Mouse (Mus musculus) bone marrow macrophage, adult 2 months (primary cell): Measurements from ENCODE around the gene Cacna1a. TPM values are rescaled to one million over a fixed set of nuclear protein-coding genes. Genes with fewer than 3 reads are reported as not detected.
A peak's percentile ranks its signal among the peaks of the same experiment; 100 is the strongest.

Experiments used
- H3K27ac ChIP-seq: 2 replicates; pipeline ENCODE4 v1.5.1; 2012; ENCODE audit warnings: low read depth, low read length; ENCODE audit not compliant: insufficient read depth
- H3K4me1 ChIP-seq: 2 replicates; pipeline ENCODE4 v1.6.1; 2012; ENCODE audit warnings: low read length; ENCODE audit not compliant: control insufficient read depth, insufficient read depth
- H3K4me3 ChIP-seq: 2 replicates; pipeline ENCODE4 v1.5.1; 2012; ENCODE audit warnings: mild to moderate bottlenecking, low read length, moderate library complexity; ENCODE audit not compliant: insufficient read depth
- CTCF ChIP-seq: IDR thresholded peaks from 2 replicates; pipeline ENCODE4 v1.5.1; 2012; ENCODE audit warnings: low read depth, mild to moderate bottlenecking, low read length, moderate library complexity
- POLR2A ChIP-seq: IDR thresholded peaks from 2 replicates; pipeline ENCODE4 v1.6.1; 2012; ENCODE audit warnings: mild to moderate bottlenecking, low read depth, low read length, borderline replicate concordance
- polyA plus RNA-seq: library from polyadenylated mRNA; stranded (reverse); fragments of >200 nt; gene quantifications from 2 replicates; pipeline ENCODE4 v1.2.4, GENCODE M21; 2012; ENCODE audit not compliant: missing spikeins, insufficient read depth, insufficient read length

Gene Cacna1a
- polyA plus RNA-seq, 1 experiment: 10.3 TPM

- TF ChIP-seq CTCF (peak; percentile 18; the same call in 1 of the 2 replicates), POLR2A (no peak)
- H3K27ac ChIP-seq: peak overlapping the region; percentile 23; the same call in 1 of the 2 replicates
- peaks cover 4% of the 10 kb centered on the region; the same call in 1 of the 2 replicates for H3K4me1 ChIP-seq
- H3K4me3 ChIP-seq: peak overlapping the region; percentile 72
Measured at GRCm38 (mm10) chr8:84639162-84640009, 251.1 kb downstream of the Cacna1a start.

GRCm38 (mm10) chr8:84640010-84640588, 251.9 kb downstream of the Cacna1a start:
- Histone ChIP-seq H3K4me1 (peaks cover 4% of the 10 kb centered on the region; the same call in 1 of the 2 replicates), H3K4me3 (peak overlapping the region; percentile 61), H3K27ac (no peak overlapping the region)
- TF ChIP-seq POLR2A: no peak
- no peak for TF ChIP-seq CTCF

DNA sequence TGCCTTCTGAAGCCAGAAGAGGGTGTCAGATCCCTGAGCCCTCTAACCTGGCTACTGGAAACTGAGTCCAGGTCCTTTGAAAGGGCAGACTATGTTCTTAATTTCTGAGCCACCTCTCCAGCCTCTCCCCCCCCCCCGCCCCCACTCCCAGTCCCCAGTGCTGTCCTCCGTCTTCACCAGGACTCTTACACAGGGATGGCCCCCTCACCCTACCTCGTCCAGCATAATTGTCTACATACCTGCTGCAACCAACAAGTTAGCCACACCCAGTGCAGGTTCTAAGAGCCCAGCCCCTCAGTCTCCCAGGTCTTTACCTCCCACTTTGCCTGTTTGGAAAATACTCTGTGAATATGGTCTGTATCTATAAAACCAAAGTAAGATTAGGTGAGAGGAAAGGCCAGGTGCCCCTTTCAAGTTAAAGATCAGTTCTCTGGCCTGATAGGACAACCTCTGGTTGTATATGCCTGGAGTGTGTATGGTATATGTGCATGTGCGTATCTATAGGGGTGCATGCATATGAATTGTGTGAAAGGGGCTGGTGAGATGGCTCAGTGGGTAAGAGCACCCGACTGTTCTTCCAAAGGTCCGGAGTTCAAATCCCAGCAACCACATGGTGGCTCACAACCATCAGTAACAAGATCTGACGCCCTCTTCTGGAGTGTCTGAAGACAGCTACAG, 252.5 kb downstream of the Cacna1a start:
- TF ChIP-seq POLR2A (no peak), CTCF (no peak)
- Histone ChIP-seq H3K4me1 (peaks cover 4% of the 10 kb centered on the region; the same call in 1 of the 2 replicates), H3K4me3 (no peak overlapping the region), H3K27ac (no peak overlapping the region)

DNA sequence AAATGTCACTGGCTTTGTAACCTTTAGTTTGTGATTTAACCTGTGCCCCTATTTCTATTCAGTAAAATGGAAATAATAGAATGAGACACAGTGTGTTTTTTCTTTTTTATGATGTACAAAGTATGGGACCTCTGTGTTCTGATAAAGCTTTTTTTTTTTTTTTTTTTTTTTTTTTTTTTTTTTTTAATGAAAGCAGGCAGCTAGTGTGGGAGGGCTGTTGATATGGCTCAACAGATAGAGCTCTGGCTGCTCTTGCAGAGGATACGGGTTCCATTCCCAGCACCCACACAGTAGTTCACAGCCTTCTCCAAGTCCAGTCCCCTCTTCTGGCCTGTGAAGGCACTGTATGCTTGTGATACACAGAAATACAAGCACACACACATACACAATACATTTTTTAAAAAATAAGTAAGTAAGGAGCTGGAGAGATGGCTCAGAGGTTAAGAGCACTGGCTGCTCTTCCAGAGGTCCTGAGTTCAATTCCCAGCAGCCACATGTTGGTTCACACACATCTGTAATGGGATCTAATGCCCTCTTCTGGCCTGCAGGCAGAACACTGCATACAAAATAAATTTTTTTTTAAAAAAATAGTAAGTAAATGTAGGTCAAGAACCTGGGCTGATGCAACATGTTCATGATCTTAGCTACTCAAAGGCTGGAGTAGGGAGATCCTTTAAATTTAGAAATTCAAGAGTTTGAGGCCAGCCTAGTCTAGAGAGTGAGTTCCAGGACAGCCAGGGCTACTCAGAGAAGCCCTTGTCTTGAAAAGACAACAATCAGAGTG, 253.5 kb downstream of the Cacna1a start:
- Histone ChIP-seq H3K27ac (no peak overlapping the region), H3K4me1 (peaks cover 4% of the 10 kb centered on the region; the same call in 1 of the 2 replicates), H3K4me3 (no peak overlapping the region)
- no peak for TF ChIP-seq POLR2A
- no peak for TF ChIP-seq CTCF

DNA sequence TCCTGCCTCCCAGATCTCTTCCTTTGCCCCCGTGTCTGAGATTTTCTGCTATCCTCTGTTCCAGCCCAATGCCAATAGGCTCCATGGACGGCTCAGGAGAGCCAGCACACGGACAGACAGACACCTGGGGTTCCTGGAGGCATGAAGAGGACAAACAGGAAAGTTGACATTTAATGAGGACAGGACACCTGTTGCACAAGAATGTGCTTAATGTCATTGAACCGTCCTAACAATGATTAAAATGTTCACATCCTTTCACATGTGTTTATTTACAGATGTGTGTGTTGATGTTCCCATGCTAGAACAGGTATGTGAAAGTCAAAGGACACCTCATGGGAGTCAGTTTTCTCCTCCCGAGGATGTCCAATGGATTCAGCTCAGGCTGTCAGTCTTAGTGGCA, 254.8 kb downstream of the Cacna1a start:
- Histone ChIP-seq H3K27ac (no peak overlapping the region), H3K4me3 (no peak overlapping the region), H3K4me1 (peaks cover 4% of the 10 kb centered on the region; the same call in 1 of the 2 replicates)
- TF ChIP-seq CTCF: no peak
- no peak for TF ChIP-seq POLR2A

GRCm38 (mm10) chr8:84646800-84647199, 258.6 kb downstream of the Cacna1a start:
- Histone ChIP-seq H3K4me3 (no peak overlapping the region), H3K27ac (no peak overlapping the region), H3K4me1 (peaks cover 3% of the 10 kb centered on the region; the same call in 1 of the 2 replicates)
- TF ChIP-seq POLR2A: no peak
- TF ChIP-seq CTCF: no peak

GRCm38 (mm10) chr8:84647461-84647901, 259.2 kb downstream of the Cacna1a start:
- Histone ChIP-seq H3K27ac (no peak overlapping the region), H3K4me3 (no peak overlapping the region), H3K4me1 (peaks cover 3% of the 10 kb centered on the region; the same call in 1 of the 2 replicates)
- TF ChIP-seq CTCF (no peak), POLR2A (no peak)

DNA sequence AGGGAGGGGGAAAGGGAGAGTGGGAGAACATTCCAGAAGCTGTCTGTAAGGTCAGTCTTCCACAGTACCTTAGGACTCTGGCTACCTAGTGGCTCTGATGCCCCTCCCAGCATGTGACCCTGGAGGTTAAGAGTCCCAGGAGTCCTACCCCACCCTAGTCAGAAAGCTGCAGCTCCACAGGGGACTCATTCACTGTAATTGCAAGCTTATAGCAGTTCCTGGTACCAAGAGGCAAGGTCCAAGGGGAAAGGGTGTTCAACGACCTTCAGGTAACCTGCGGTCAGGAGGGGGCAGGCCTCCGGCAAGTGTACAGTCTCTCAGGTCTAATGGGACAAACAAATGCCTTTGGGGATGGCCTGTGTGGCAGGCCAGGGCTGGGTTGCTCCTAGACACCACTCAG, 262.0 kb downstream of the Cacna1a start:
- Histone ChIP-seq H3K4me1 (peaks cover 3% of the 10 kb centered on the region; the same call in 1 of the 2 replicates), H3K27ac (no peak overlapping the region), H3K4me3 (no peak overlapping the region)
- TF ChIP-seq CTCF (no peak), POLR2A (no peak)

DNA sequence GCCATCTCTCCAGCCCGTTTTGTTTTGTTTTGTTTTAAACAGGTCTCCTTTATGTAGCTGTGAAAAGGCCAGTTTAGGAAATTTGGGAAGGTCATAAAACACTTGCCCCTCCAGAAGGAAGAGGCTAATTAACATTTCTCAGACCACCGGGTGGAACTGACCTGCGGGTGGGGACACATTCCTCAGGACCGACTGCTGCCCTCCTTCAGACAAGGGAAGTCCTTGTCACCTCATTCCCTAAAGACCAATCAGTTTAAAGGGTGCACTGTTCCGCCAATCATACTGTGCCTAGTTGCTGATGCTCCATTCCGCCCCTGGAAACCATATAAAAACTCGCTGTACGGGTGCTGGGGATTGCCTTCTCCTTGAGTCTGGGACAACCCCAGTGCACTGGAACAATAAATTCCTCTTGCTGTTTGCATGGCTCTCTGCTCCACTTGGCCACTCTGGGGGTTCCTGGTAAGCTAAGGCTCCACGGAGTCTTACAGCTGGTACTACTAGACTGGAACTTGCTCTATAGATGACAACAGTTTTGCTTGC, 264.9 kb downstream of the Cacna1a start:
- TF ChIP-seq CTCF: no peak
- no peak for TF ChIP-seq POLR2A
- H3K27ac ChIP-seq: no peak overlapping the region
- H3K4me1 ChIP-seq: peaks cover 15% of the 10 kb centered on the region
- H3K4me3 ChIP-seq: no peak overlapping the region
